Mouse (Mus musculus) liver, embryonic 16.5 days (tissue): ENCODE measurements around the gene AI182371. TPM values are rescaled to one million over a fixed set of nuclear protein-coding genes. Genes with fewer than 3 reads are reported as not detected.

Experiments used
- ATAC-seq: fragments of 200-750 bp; cut with Nextera tagmentation; 2 replicates; pipeline ENCODE4 v1.8.0; 2017; ENCODE audit warnings: low read depth, mild to moderate bottlenecking, moderate number of reproducible peaks, moderate library complexity
- H3K27ac ChIP-seq: fragments of 300-500 bp; sonication (generic); 2 replicates; pipeline ENCODE4 v1.5.1; 2014; ENCODE audit warnings: mild to moderate bottlenecking, low read length
- H3K27me3 ChIP-seq: fragments of 300-500 bp; sonication (generic); 2 replicates; pipeline ENCODE4 v1.6.1; 2014; ENCODE audit warnings: low read depth, low read length, mixed read lengths; ENCODE audit not compliant: control insufficient read depth, insufficient read depth
- H3K36me3 ChIP-seq: fragments of 300-500 bp; sonication (generic); 2 replicates; pipeline ENCODE4 v1.6.1; 2014; ENCODE audit warnings: mild to moderate bottlenecking; ENCODE audit not compliant: control insufficient read depth, insufficient read depth
- H3K4me1 ChIP-seq: fragments of 300-500 bp; sonication (generic); 2 replicates; pipeline ENCODE4 v1.6.1; 2014; ENCODE audit warnings: low read depth, low read length, mixed read lengths; ENCODE audit not compliant: control insufficient read depth
- H3K4me2 ChIP-seq: fragments of 300-500 bp; sonication (generic); 2 replicates; pipeline ENCODE4 v1.6.1; 2014; ENCODE audit warnings: low read depth, low read length, mixed read lengths
- H3K4me3 ChIP-seq: fragments of 300-500 bp; sonication (generic); 2 replicates; pipeline ENCODE4 v1.5.1; 2014; ENCODE audit warnings: low read depth, mild to moderate bottlenecking, low read length
- H3K9ac ChIP-seq: fragments of 300-500 bp; sonication (generic); 2 replicates; pipeline ENCODE4 v1.6.1; 2014; ENCODE audit warnings: low read depth, low read length
- H3K9me3 ChIP-seq: fragments of 300-500 bp; sonication (generic); replicated peaks from 2 replicates; pipeline ENCODE4 v1.6.1; 2016; ENCODE audit warnings: low read length; ENCODE audit not compliant: control insufficient read depth
- WGBS: fragments of 180-500 bp; shearing (Covaris S2); extraction: QIAGEN DNeasy Blood & Tissue Kit; methylation state at CpG from one replicate; pipeline ENCODE4 v1.1.7; 2014; ENCODE audit not compliant: insufficient replicate concordance; 5-methylcytosine and 5-hydroxymethylcytosine counted together
- polyA plus RNA-seq: library from polyadenylated mRNA; unstranded; fragments of >200 nt; fragmentation: Nextera tagmentation; extraction: Ambion mirVana; gene quantifications from 2 replicates; pipeline ENCODE4 v1.2.1, GENCODE M21; 2015

Gene AI182371
- polyA plus RNA-seq, 1 experiment from 2014 or later, result 55.6 TPM

DNA sequence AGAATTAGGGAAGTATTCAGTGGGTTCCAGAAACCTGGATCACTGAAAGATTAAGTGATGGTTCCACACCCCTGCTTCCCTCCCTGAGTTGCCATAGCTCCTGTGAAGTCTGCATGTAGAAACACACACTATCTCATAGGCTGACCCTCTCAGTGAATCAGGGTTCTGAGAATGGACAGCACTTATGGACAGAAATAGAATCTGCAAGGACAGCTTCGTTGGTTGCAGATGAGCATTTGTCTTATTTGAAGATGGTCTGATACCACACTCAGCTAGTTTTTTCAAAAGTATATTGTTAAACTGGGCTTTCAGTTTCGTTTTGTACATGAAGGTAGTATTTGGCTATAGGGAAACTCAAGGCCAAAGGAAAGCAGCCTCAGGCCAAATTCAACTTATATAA, 9.2 kb upstream of the AI182371 start:
- no peaks in the 10 kb centered on the region for H3K9me3 ChIP-seq
- ATAC-seq, result no peak
- H3K9ac ChIP-seq, result no peak overlapping the region
- H3K4me3 ChIP-seq, result peak overlapping the region; percentile 92
- no peaks in the 10 kb centered on the region for H3K27me3 ChIP-seq
- H3K27ac ChIP-seq, result no peak overlapping the region
- H3K4me2 ChIP-seq, result peak overlapping the region; percentile 93
- peaks cover 15% of the 10 kb centered on the region for H3K4me1 ChIP-seq
- 42% methylated on average over 2 of the region's 2 CpGs for WGBS
- H3K36me3 ChIP-seq, result no peaks in the 10 kb centered on the region; the same call in none of the 2 replicates

- H3K4me2 ChIP-seq, result peak overlapping the region; percentile 93
- WGBS, result under 1% methylated on average over 13 of the region's 13 CpGs
- H3K4me1 ChIP-seq, result peaks cover 15% of the 10 kb centered on the region
- peak overlapping the region; percentile 92 for H3K4me3 ChIP-seq
- H3K27ac ChIP-seq, result peak overlapping the region; percentile 92
- H3K36me3 ChIP-seq, result no peaks in the 10 kb centered on the region; the same call in none of the 2 replicates
- no peaks in the 10 kb centered on the region for H3K27me3 ChIP-seq
- H3K9ac ChIP-seq, result peak overlapping the region; percentile 88
- no peaks in the 10 kb centered on the region for H3K9me3 ChIP-seq
- no peak for ATAC-seq
Observed at GRCm38 (mm10) chr2:35109924-35110304, 8.6 kb upstream of the AI182371 start.

GRCm38 (mm10) chr2:35109141-35109923, 8.0 kb upstream of the AI182371 start, which contains the start of gene Cntrl:
Cntrl (plus strand) TSS chr2:35109492.
- under 1% methylated on average over 62 of the region's 62 CpGs for WGBS
- H3K27me3 ChIP-seq, result no peaks in the 10 kb centered on the region
- peaks cover 15% of the 10 kb centered on the region for H3K4me1 ChIP-seq
- H3K4me3 ChIP-seq, result peak within 1 kb of the TSS; percentile 92
- no peaks in the 10 kb centered on the region for H3K9me3 ChIP-seq
- no peaks in the 10 kb centered on the region; the same call in 1 of the 2 replicates for H3K36me3 ChIP-seq
- peak within 1 kb of the TSS; percentile 92 for H3K27ac ChIP-seq
- peak within 1 kb of the TSS; percentile 88 for H3K9ac ChIP-seq
- peak within 1 kb of the TSS; percentile 93 for H3K4me2 ChIP-seq
- peak; percentile 91 for ATAC-seq

DNA sequence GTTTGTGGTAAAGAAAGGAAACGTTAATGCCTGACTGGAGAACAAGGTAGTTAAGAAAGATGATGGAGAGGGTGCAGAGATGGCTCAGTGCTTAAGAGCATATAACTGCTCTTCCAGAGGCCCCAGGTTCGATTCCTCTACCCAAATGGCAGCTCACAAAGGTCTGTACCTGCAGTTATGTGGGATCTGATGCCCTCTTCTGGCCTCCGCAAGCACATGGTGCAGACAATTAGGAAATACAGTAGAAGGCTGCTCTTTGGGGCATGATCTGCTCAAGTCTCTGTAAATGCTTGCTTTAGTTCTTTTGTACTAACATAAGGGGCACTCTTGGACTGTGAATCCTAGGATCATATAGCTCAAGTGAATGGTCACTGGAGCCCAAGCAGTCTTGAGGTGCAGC, 7.4 kb upstream of the AI182371 start:
- 15% methylated on average over 3 of the region's 3 CpGs for WGBS
- Histone ChIP-seq H3K36me3 (no peaks in the 10 kb centered on the region; the same call in 1 of the 2 replicates), H3K4me3 (peak overlapping the region; percentile 92), H3K4me2 (peak overlapping the region; percentile 93), H3K9me3 (no peaks in the 10 kb centered on the region), H3K27ac (peak overlapping the region; percentile 92), H3K4me1 (peaks cover 15% of the 10 kb centered on the region), H3K9ac (peak overlapping the region; percentile 88), H3K27me3 (no peaks in the 10 kb centered on the region)
- peak; percentile 20 for ATAC-seq

DNA sequence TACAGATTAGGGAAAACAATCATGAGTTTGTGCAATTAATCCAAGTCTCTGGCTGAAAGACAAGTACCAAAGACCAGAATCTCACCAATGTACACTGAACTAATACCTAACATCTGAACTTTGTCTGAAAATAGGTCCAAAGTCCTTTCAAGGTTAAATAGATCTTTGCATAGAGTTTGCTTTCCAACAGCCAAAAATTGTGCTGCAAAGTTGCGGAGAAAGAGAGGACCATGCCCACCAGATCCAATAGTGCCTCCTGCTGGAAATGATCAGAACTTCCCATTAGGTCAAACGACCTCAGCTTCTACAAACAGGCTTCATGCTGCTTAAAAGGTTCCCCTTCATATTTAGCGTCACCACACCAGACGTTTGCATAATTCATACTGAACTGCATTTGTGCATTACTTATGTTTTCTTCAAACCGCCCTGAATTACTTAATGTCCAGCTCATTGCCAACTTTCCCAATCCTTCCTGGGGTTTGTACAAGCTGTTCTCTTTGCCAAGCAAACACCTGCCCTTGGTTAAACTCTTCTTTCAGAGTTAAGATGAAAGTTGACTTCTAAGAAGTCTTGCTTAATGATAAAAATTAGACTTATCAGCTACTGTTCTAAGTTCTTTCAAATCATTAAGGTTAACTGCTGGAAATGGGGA, 6.8 kb upstream of the AI182371 start:
- Histone ChIP-seq H3K27ac (peak overlapping the region; percentile 31), H3K4me1 (peaks cover 18% of the 10 kb centered on the region), H3K4me2 (no peak overlapping the region), H3K36me3 (no peaks in the 10 kb centered on the region), H3K9ac (no peak overlapping the region), H3K9me3 (no peaks in the 10 kb centered on the region), H3K27me3 (no peaks in the 10 kb centered on the region), H3K4me3 (no peak overlapping the region)
- no peak for ATAC-seq
- WGBS, result 38% methylated on average over 5 of the region's 5 CpGs

DNA sequence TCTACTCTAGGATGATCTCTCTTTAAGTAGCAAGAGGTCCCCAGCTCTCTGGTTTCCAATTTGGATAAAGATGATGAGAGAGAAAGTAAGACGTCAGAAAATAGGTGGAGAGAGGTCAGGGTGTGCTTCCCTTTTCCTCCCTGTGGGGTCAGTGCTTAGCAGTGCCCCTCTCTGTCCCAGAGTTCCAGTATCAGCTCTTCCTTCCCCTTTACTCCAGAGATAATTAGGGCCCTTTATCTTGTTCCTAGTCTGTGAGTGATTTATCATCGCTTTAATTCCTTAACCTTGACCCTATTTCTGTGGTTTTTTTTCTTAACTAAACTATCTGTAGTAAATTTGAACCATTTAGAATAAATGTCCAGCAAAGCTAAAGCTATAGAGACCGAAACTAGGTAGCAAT, 3.5 kb upstream of the AI182371 start:
- no peak overlapping the region for H3K4me3 ChIP-seq
- H3K27me3 ChIP-seq, result no peaks in the 10 kb centered on the region
- H3K4me2 ChIP-seq, result no peak overlapping the region
- H3K36me3 ChIP-seq, result no peaks in the 10 kb centered on the region
- ATAC-seq, result no peak
- H3K27ac ChIP-seq, result no peak overlapping the region
- no peak overlapping the region for H3K9ac ChIP-seq
- peaks cover 15% of the 10 kb centered on the region for H3K4me1 ChIP-seq
- H3K9me3 ChIP-seq, result no peaks in the 10 kb centered on the region
- WGBS, result 32% methylated on average over 3 of the region's 3 CpGs

DNA sequence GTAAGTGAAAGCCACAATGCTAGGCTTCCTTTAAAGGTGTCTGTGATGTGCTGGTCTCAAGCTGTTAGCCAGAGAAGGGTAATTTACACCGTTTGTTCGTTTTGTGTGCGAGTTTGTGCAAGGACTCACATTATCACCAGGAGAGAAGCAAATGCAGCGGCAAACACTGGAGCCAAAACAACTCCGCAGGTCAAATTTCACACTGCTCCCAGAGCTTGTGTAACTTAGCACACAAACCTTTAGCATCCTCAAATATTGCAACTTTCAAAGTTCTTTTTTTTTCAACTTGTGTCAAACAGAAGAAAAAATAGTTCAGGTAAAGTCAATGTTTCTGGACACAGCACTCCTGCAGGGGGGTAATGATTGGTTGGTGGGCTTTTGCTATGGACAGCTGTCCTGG, 2.2 kb upstream of the AI182371 start:
- Histone ChIP-seq H3K4me2 (peak overlapping the region; percentile 8; the same call in 1 of the 2 replicates), H3K36me3 (no peaks in the 10 kb centered on the region), H3K4me1 (peaks cover 9% of the 10 kb centered on the region), H3K9ac (no peak overlapping the region), H3K9me3 (no peaks in the 10 kb centered on the region), H3K27me3 (no peaks in the 10 kb centered on the region), H3K27ac (peak overlapping the region; percentile 72), H3K4me3 (no peak overlapping the region)
- ATAC-seq, result peak; percentile 74
- WGBS, result 59% methylated on average over 5 of the region's 5 CpGs

DNA sequence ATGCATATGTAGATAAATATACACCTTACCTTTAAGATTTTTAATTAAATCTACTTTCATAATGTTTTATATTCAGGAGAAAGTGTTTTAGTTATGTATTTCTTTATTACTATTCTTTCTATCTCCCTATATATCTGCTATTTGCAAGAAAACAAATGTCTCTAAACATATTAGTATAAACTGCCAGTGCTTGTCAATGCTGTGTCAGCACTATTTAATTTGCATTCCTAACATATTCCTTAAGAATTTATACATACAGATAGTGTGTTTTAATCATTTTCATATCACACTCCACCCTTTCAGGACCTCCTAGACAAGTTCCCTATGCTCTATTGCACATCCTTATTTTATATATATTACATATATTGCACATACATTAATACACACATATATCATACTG, 1.4 kb upstream of the AI182371 start:
- no peaks in the 10 kb centered on the region for H3K27me3 ChIP-seq
- H3K4me1 ChIP-seq, result peaks cover 9% of the 10 kb centered on the region
- no peak overlapping the region for H3K9ac ChIP-seq
- no peaks in the 10 kb centered on the region for H3K36me3 ChIP-seq
- no peak for ATAC-seq
- no peak overlapping the region for H3K4me3 ChIP-seq
- H3K9me3 ChIP-seq, result no peaks in the 10 kb centered on the region
- no peak overlapping the region for H3K4me2 ChIP-seq
- peak overlapping the region; percentile 72; the same call in 1 of the 2 replicates for H3K27ac ChIP-seq

- WGBS, result 59% methylated on average over 6 of the region's 6 CpGs
- no peak overlapping the region for H3K9ac ChIP-seq
- H3K36me3 ChIP-seq, result no peaks in the 10 kb centered on the region
- no peaks in the 10 kb centered on the region for H3K27me3 ChIP-seq
- peak overlapping the region; percentile 62 for H3K27ac ChIP-seq
- ATAC-seq, result peak; percentile 62
- H3K4me1 ChIP-seq, result peaks cover 7% of the 10 kb centered on the region
- peak overlapping the region; percentile 15 for H3K4me3 ChIP-seq
- H3K9me3 ChIP-seq, result no peaks in the 10 kb centered on the region
- H3K4me2 ChIP-seq, result no peak overlapping the region
Observed at GRCm38 (mm10) chr2:35100529-35100928, 814 bp downstream of the AI182371 start.
